Mouse (Mus musculus): ENCODE results near the gene Atp5j.

Atp5j gene

GRCm38 (mm10) chr16:84806175-84806574, 29.2 kb downstream of the Atp5j start:
- DNase-seq, result no peak

GRCm38 (mm10) chr16:84804866-84805265, 30.6 kb downstream of the Atp5j start:
- DNase-seq, result no peak

GRCm38 (mm10) chr16:84802217-84802616, 33.2 kb downstream of the Atp5j start:
- no peak for DNase-seq

GRCm38 (mm10) chr16:84800038-84800437, 35.4 kb downstream of the Atp5j start:
- DNase-seq, result no peak

- no peak for DNase-seq
These were observed 38.7 kb downstream of the Atp5j start for GRCm38 (mm10) chr16:84796678-84797077.

GRCm38 (mm10) chr16:84795337-84795736, 40.1 kb downstream of the Atp5j start:
- no peak for DNase-seq

GRCm38 (mm10) chr16:84793401-84793800, 42.0 kb downstream of the Atp5j start:
- no peak for DNase-seq

GRCm38 (mm10) chr16:84790595-84791165, 44.7 kb downstream of the Atp5j start:
- no peak for DNase-seq

- DNase-seq, result no peak
These were observed 50.5 kb downstream of the Atp5j start for GRCm38 (mm10) chr16:84784966-84785365.

GRCm38 (mm10) chr16:84783279-84783678, 52.1 kb downstream of the Atp5j start:
- no peak for DNase-seq

- DNase-seq, result no peak
These were observed 55.7 kb downstream of the Atp5j start for GRCm38 (mm10) chr16:84779718-84780117.

GRCm38 (mm10) chr16:84778861-84779630, 56.4 kb downstream of the Atp5j start:
- DNase-seq, result no peak

GRCm38 (mm10) chr16:84778431-84778830, 57.0 kb downstream of the Atp5j start:
- no peak for DNase-seq

Measured in retina, postnatal 1 day (tissue).